Mouse (Mus musculus) heart, adult 11 months (tissue): Measurements from ENCODE around the gene Zan.
A peak's percentile ranks its signal among the peaks of the same experiment; 100 is the strongest.
"Not testable (repeated sequence)": the region's sequence is repeated elsewhere in the genome, so short reads cannot be mapped to it uniquely, and the experiment has no call there.

Experiments used
- DNase-seq: peaks from one replicate; pipeline ENCODE4 v3.0.0; 2022

The Zan gene

DNA sequence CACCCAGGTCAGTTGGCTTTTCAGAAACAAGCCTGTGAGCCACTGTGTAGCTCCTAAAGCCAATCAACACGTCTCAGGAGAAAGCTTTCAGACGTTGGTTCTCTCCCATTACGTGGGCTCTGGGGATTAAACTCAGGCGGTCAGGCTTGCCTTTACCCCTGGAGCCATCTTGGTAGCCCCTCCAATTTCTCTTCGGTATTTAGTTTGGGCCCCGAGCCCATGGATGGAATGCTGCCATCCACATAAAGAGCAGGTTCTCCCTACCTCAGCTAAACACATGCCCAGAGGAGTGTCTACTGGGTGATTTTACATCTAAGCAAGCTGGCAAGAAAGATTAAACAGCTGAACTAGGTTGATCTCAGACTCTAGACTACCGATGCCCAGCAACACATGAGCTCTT is 23.3 kb upstream of the Zan start:
- no peak for DNase-seq

DNA sequence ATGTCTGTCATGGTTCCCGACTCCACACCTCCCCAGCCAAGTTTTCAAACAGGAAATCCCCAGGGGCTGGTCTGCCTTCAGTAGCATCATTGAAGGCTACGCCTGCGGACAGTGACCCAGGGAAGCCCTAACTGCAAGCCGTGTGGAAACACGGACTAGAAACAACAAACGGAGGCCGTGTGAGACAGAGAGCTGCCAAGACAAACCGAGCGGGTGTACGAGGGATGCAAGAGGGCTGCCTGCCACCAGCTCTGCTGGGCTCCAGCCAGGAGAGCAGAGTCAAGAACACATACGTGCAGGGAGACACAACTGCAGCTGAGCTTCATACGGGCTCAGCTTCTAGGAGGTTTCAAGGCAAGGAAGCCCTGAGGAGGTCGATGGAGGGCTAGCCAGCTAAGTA is 17.0 kb upstream of the Zan start:
- DNase-seq = peak; percentile 96

DNA sequence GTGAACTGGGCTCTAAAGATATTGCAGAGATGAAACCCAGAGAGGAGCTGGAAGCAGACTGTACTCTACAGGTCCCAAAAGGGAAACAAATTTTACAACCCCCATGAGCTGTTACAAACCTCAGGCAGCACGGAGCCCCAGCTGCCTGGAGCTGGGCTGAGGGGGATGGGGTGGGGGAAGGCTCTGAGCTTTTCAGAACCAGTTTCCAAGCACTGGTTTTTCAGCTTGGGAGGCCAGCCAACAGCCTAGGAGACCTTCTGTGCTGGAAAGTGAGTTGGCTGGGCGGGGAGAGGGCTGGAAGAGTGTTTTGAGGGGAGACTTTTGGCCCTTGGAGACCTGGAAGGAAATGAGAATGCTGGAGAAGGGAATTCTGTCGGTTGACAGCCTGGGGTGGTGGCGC is 14.7 kb upstream of the Zan start:
- DNase-seq = peak; percentile 98

DNA sequence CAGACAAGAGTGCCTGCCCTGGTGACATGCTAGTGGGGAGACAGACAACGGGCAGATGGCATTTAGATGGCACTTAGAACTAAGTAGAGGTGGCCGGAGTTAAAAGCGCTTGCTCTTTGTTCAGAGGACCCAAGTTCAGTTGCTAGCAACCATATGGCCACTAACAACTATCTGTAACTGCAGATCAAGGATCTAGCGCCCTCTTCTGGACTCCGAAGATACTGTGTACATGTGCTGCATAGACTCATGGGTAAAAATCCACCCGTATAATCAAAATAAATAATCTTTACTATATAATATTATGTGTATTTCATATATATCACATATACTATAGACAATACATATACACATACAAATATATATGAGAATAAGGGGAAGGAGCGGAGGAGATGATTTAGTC is 10.8 kb upstream of the Zan start:
- DNase-seq = no peak

DNA sequence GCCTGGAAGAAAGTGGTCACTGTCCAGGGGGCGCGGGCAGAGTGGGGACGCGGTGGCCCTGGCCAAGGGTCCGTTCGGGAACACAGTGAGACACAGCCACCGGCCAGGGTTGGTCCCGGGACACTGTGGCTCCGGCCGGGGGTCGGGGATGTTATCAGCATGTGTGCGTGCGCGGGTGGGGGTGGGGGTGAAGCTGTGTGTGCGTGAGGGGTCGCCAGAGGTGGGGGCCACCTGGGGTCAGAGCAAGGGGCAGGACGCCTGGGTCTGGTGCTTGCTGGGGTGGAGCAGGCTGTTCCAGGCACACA is 8.9 kb upstream of the Zan start:
- DNase-seq = no peak

DNA sequence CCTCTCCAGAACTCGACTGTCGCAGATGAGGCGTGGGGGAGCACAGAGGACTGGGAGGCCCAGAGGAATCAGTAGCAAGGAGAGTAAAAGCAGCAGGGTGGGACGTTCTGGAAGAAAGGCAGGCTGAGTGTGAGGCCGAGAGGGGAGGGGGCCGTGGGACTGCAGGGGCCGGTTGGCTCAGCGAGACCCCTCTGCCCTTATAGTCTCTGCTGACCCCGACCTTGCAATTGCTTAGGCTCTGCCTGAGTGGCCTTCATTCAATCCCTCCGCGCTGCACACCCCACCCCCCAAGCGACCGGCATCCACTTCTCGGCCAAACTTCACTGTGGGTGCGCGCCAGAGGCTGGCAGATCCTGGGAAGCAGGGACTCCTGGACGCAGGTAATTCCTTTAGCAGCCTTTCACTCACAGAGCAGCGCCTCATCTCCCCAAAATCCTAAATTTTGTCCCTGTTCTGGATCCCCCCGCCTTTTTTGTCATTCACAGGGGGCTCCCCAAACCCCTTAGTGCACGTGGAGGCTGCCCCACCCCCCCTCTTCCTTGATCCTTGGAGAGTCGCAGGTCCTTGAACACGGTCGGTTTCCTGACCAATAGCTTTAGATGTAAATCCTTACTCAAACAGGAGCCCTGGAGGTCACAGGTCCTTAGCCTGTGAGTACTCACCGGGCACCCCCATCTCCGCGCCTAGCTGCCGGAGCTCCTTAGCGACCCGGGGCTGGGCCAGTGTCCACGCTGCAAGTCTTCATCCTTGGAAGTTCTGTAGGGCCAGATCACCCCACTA is 8.4 kb upstream of the Zan start:
- no peak for DNase-seq

DNA sequence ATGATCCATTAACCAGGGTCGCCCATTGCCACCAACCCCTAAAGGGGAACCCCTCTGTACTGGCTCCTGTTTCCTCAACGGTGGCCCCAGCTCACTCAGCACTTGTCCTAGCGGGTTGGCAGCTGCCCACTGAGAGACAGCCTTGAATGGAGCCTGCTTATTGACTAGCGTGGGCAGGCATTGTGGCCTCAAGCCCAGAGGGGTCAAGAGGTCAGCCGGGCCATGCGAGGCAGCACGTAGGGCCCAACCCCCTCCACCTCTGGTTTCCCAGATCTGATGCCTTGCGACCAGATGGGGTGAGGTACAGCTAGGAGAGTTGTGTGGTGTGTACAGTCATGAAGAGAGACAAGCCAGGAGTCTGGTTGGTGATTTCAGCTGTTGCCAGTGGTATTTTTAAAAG is 5.0 kb upstream of the Zan start:
- peak; percentile 92 for DNase-seq

DNA sequence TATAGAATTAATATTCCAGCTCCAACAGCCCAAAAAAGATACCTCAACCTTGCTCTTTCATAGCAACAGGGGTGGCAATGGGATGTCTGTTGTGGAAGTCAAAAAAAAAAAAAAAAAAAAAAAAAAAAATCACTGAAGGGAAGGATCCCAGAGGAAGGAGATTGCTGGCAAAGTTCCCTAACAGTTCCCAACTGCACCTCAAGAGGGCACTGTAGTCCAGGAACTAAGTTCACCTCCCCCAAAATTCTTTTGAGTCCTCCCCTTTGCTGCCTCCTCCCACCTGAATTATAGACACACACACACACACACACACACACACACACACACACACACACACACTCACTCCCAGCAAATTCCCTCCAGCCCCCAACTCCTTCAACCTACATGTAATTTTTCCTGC is 4.3 kb upstream of the Zan start:
- peak; percentile 95 for DNase-seq

DNA sequence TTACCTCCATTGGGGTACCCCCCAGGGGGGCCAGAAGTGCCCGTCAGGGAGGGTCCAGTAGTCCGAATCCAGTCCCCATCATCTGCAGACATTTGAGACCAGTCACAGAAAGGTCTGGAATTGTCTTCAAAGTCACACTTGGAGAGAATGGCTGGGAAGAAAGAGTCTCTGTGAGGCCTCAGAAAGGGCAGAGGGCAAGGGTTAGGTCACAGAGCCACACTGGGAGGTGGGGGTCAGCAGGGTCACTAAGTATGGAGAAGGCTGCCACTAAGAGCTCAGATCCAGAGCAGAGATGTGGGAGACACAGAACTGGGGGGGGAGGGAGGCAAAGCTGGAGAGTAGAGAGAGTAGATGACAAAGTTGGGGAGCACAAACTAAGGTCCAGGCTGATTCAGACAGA is 2.5 kb downstream of the Zan start:
- no peak for DNase-seq

DNA sequence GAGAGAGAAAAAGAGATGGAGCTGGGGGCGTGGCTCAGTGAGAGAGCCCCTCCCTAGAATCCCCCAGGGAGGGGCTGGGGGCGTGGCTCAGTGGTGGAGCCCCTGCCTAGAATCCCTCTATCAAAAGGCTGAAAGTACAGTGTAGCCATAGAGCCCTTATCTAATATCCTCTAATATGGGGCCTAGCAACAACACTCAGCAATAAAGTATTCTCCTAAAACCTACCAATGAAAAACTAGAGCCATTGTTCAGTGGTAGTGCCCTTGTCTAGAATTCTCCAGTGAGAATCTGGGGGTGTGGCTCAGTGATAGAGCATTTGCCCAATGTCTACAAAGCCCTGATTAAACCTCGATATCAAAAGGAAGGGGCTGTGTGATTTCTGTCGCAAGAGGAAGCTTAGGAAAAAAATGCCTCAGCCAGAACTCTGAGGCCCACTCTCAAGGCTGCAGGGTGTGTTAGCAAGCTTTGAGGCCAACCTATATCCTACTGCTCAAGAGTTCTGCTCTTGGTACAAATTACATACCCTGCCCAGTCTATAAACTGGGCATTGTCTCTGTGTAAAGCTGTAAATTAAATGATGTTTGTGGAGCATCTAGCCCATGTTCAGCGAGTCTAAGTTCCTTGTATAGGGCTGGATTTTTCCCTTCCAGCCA is 4.5 kb downstream of the Zan start:
- no peak for DNase-seq

DNA sequence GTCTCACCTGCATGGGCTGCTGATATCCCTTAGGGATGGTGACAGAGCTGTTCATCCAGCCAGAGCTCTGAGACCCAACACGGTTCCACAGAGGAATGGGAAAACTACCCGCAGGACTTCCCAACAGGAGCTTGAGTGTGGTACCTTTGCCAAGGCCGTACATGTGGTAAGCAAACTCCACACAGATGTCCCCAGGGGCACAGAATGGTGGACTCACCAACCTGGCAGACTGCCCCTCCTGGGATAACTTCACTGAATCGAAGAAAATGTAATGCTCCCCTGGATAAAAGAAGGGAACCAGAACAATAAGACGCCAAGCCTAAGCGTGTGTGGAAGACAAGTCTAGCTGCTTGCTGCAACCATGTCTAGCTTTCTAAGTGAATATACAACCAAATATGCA is 9.9 kb downstream of the Zan start:
- DNase-seq = no peak

DNA sequence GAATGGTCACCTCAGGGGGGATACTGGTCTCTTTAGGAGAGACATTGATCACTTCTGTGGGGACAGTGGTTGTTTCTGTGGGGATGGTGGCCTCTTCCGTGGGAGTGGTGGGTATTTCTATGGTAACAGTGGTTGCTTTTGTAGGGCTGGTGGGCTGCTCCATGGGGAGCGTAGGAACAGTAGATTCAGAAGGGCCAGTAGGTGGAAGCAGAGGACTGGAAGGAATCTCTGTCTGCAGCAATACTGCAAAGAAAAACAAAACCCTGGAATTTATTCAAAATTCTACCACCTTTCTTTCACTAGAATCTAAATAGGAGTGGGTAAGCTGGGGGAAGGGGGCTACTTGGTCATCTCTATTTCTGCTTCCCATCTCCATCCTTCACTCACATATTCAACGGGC is 11.8 kb downstream of the Zan start:
- DNase-seq = no peak

DNA sequence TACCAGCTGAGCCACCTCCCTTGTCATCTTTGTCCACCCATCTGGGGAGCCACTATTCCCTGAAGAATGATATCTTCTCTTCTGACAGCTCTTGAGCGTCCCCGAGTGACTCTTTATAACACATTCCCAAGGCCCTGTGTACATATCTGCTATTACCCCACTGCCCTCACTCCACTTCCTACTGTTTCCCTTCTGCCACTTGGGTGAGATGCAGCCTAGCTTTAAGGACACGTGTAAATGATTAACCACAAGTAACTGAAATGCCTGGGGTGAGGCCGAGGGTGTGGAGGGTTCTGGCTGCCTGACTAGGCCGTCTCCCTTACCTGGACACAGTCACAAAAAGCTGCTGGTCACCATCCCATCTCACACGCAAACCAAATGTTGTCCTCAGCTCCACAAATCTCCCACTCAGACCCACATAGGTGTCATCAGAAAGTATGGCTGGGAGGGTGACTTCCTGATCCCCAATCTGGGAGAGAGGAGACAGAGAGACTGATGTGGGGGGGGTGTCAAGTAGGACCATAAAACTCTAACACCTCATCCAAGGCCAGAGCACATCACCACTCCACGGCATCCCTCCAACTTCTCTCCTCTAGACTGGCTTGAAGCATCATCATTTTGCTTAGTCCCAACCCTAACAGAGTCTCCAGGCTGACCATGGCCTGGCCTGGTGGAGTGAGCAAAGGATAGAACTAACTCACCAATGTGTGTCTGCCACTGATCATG is 20.8 kb downstream of the Zan start:
- DNase-seq = no peak

DNA sequence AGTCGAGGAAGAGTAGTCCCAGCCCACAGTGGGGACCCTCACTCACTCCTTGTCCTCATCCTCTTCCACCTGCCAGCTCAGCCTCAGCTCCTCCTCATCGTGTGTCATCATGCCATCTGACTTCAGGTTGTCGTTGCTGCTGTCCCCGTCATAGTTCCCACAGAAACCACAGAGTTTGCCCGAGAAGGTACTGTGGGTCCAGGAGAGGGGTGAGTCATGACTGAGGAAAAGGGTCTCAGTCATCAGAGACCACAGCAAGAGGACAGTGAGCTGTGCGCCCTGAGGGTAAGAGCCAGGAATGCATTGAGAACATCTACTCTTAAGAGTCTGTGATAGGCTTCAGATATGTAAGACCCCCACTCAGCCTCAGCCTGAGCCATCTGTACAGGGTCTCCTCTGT is 21.7 kb downstream of the Zan start:
- DNase-seq = no peak

DNA sequence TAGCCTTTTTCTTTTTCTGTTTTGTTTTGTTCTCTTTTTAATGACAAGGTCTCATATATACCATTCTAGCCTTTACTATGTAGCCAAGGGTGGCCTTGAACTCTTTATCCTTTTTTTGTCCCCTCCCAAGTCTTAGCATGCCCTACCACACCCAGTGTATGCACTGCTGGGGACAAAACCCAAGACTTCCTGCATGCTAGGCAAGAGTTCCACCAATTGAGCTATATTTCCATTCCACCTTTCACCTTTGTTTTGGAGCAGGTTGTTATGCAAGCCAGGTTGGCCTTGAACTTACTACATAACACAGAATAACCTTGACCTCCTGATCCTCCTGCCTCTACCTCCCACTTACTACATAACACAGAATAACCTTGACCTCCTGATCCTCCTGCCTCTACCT is 31.3 kb downstream of the Zan start:
- DNase-seq = no peak

DNA sequence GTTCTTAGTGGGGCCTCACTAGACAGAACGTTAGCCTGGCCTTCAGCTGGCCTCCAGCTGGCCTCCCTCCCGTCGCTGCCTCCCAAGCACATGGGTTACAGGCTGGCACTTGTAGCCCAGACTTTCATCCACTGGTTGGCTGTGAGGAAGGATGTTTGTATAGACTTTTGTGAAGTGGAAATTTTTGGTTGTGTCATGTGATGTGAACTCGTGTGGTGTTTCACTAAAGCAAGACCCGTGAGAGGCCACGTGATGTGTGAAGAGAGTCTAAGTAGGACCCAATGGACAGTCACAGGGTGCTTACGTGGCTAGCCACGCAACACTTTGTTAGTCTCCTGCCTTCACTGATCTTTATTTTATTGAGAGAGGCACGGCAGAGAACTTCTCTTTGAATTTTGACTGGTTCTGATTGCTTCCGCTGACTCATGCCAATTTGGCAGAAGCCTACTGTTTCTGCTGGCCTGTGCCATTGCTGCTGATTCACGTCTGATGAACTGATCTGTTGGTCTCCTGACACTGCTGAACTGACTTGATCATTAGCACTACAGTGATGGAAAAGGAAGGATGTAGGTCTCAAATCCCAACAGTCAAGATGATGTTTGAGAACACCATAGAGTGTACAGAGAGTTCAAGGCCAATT is 36.5 kb downstream of the Zan start:
- DNase-seq = no peak

DNA sequence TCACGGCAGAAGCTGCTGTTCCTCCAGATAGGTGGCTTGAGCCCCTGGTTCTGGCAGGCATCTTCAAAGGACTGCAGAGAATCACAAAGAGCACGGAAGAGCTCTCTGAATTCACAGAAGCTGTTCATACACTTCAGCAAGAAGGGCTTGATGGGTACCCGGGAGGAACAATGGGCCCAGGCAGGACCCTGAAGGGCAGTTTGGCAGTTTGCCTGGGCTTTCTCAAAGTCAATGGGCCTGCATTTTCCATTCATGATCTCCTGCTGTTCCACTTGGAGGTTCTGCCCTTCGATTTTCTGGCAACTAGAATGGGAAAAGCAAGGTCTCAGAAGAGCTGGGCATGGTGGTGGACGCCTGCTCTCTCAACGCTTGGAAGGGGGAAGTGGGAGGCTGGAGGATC is 43.0 kb downstream of the Zan start:
- no peak for DNase-seq

DNA sequence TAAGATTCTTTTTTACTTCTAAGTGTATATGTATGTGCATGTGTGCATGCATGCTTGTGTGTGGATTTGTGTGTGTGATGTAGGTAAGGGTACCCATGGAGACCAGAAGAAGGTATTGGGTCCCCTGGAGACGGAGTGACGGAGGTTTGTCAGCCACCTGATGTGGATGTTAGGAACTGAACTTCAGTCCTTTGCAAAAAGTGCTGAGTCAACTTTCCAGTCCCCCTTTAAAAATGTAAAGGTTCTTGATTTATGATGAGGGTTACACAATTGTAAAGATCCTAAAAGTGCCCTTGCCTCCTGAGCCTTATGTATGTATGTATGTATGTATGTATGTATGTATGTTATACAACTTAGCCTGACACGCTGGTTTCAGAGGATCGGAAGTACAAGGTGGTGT is 46.5 kb downstream of the Zan start:
- not testable (repeated sequence) for DNase-seq

DNA sequence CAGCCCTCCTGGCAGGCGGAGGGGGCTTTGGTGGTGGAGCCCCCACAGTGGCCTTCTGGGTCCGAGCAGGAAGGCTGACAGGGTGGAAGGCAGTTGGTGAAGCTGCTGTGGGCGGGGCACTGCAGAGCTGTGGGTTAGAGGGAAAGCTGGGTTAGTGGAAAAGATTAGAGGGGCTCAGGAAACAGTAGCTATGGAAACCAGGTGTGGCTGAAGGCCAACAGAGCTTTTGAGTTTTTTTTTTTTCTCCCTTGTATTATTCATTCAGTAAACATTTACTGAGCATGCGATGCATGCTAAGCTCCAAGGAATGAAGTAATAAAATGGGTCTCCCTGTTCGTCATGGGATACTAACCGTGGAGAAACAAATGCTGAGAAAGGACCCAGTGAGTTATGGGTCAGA is 51.2 kb downstream of the Zan start:
- DNase-seq = no peak

DNA sequence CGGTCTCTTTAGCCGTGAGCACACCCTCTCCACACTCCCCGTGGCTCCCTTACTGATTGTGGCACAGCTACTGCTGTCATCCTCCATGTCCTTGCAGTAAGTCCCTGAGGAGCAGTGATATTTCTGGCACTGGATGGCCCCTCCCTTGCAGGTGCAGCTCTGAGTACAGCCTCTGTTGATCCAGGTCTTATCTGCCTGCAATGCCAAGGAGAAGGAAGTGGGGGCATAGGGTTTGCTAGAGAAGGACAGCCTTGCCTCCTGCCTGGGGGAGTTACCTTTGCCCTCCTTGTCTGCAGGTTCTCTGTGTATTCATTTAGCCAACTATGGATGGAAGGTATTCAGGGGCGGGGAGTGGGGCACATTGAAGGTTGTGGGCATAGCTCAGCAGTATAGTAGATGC is 57.0 kb downstream of the Zan start:
- DNase-seq = no peak

DNA sequence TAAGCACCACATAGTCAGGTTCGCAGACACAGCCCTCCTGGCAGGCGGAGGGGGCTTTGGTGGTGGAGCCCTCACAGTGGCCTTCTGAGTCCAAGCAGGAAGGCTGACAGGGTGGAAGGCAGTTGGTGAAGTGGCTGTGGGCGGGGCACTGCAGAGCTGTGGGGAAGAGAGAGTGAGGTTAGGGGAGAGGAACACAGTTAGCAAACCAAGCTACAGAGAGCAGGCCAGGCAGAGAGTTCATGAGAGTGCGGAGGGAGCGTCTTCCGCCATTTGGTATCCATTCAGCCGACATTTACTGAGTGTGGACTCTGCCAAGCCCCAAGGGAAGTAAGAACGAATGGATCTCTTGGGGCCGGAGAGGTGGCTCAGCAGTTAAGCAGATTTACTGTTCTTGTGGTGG is 57.8 kb downstream of the Zan start:
- DNase-seq = no peak

DNA sequence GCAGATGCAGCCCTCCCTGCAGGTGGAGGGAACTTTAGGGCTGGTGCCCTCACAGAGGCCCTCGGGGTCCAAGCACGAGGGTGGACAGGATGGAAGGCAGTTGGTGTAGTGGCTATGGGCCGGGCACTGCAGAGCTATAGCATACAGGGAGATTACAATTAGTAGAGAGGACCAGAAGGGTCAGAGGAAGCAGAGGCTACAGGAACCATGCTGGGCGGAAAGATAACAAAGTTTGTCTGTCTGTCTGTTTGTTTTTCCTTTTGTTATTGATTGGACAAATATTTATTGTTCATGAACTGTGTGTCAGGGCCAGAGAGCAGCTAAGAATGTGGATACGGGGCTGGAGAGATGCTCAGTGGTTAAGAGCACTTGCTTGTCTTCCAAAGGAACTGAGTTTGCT is 62.6 kb downstream of the Zan start:
- DNase-seq = no peak

DNA sequence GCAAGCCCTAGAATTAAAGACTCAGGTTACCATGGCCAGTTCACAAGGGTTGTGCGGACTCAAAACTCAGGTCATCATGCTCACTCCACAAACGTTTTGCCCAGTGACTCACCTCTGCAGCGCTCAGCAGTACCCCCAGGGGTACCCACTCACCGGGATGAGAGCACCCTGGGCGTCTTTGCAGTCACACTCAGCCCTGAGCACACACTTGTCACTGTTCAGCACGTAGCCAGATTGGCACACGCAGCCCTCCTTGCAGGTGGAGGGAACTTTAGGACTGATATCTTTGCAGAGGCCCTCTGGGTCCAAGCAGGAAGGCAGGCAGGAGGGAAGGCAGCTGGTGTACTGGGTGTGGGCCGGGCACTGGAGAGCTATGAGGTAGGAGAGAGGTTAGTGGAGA is 65.6 kb downstream of the Zan start:
- DNase-seq = no peak

DNA sequence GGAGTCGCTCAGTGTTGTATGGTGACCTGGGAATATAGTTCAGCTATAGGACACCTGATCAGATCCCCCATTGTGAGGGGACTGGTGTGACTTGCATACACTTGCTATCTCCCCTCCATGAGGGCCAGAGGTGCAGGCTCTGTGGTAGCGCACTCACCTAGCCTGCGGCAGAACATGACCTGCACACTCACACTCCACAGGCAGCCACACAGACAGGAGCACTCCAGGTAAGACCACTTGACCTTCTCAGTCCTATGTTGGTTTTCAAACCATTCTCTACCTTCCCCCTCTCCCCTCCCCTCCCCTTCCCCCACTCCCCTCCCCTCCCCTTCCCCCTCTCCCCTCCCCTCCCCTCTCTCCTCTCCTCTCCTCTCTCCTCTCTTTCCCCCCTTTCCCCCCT is 66.3 kb downstream of the Zan start:
- DNase-seq = no peak
